Mouse (Mus musculus) limb, embryonic 12.5 days (tissue): ENCODE data around the gene Otoa. TPM values are rescaled to one million over a fixed set of nuclear protein-coding genes. Genes with fewer than 3 reads are reported as not detected.
A peak's percentile ranks its signal among the peaks of the same experiment; 100 is the strongest.

Source experiments
- ATAC-seq: fragments of 200-750 bp; cut with Nextera tagmentation; 2 replicates; pipeline ENCODE4 v1.8.0; 2017; ENCODE audit warnings: low read depth, moderate TSS enrichment; ENCODE audit not compliant: insufficient number of reproducible peaks, insufficient read depth, low FRiP score, low TSS enrichment
- H3K27ac ChIP-seq: fragments of 300-500 bp; sonication (generic); 2 replicates; pipeline ENCODE4 v1.5.1; 2016; ENCODE audit warnings: mild to moderate bottlenecking, moderate library complexity
- H3K27me3 ChIP-seq: fragments of 300-500 bp; sonication (generic); 2 replicates; pipeline ENCODE4 v1.6.1; 2016; ENCODE audit warnings: mild to moderate bottlenecking, moderate library complexity
- H3K36me3 ChIP-seq: fragments of 300-500 bp; sonication (generic); 2 replicates; pipeline ENCODE4 v1.6.1; 2016; ENCODE audit warnings: mild to moderate bottlenecking, moderate library complexity
- H3K4me1 ChIP-seq: fragments of 300-500 bp; sonication (generic); replicated peaks from 2 replicates; pipeline ENCODE4 v1.6.1; 2016
- H3K4me2 ChIP-seq: fragments of 300-500 bp; sonication (generic); 2 replicates; pipeline ENCODE4 v1.6.1; 2016; ENCODE audit warnings: mild to moderate bottlenecking, moderate library complexity
- H3K4me3 ChIP-seq: fragments of 300-500 bp; sonication (generic); replicated peaks from 2 replicates; pipeline ENCODE4 v1.5.1; 2016; ENCODE audit warnings: mild to moderate bottlenecking
- H3K9ac ChIP-seq: fragments of 300-500 bp; sonication (generic); replicated peaks from 2 replicates; pipeline ENCODE4 v1.6.1; 2016; ENCODE audit warnings: mild to moderate bottlenecking, moderate library complexity
- H3K9me3 ChIP-seq: fragments of 300-500 bp; sonication (generic); 2 replicates; pipeline ENCODE4 v1.6.1; 2016; ENCODE audit warnings: mild to moderate bottlenecking, moderate library complexity
- WGBS: fragments of 180-500 bp; shearing (Covaris S2); methylation state at CpG from one replicate; pipeline ENCODE4 v1.1.7; 2016; 5-methylcytosine and 5-hydroxymethylcytosine counted together
- polyA plus RNA-seq: library from polyadenylated mRNA; unstranded; fragments of >200 nt; fragmentation: Nextera tagmentation; extraction: Ambion mirVana; gene quantifications from 2 replicates; pipeline ENCODE4 v1.2.1, GENCODE M21; 2016

Gene Otoa
- polyA plus RNA-seq, 1 experiment from 2014 or later, result 0.36 TPM

DNA sequence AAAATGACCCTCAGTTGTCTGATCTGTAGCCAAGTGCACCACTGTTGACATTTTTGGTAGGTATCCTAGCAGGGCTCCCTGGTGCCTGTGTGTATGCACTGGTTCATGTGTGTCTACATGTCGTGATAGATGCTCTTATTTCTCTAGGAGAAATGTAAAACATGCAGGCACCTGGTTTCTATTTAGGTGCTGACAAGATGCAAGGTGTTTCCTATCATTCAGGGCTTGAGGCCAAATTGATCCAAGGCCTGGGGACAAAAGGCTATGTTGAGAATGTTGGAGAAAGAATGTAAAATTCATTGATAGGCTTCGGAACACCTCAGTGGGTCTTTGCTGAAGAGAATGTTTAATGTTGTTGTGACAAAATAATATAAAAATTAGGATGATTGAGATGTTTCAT is 366 bp downstream of the Otoa start:
- WGBS, result 40% methylated on average over 2 of the region's 2 CpGs
- H3K27me3 ChIP-seq, result no peaks in the 10 kb centered on the region
- H3K27ac ChIP-seq, result no peak overlapping the region
- no peak for ATAC-seq
- H3K4me1 ChIP-seq, result peaks cover 22% of the 10 kb centered on the region
- H3K4me2 ChIP-seq, result no peak overlapping the region
- H3K9me3 ChIP-seq, result peaks cover 6% of the 10 kb centered on the region; the same call in 1 of the 2 replicates
- H3K36me3 ChIP-seq, result peaks cover 30% of the 10 kb centered on the region
- no peak overlapping the region for H3K4me3 ChIP-seq
- no peak overlapping the region for H3K9ac ChIP-seq

DNA sequence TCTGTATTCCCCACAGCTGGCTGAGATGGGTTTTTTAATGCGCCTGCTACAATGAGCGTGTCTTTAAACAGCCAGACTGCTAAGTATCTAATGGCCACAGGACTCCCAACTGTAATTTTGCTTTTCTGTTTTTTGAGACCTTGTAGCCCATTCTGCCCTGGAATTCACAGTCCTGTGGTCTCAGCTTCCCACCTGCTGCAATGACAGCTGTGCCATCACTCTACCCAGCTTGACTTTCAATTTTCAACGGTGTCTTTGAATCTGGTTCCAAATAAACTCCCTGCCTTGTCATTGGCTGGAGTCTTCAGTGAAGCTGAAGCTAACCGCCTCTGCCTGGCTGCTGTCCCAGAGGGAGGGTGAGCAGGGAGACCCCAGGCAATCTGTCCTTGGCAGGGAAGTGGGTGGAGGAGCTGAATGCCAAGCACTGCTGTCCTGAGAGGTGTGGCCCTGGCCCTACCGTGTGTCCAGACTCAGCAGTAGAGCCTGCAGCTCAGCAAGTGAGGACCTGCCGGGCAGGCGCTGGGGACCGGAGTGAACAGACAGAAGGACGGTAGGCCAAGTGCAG is 1.6 kb downstream of the Otoa start:
- Histone ChIP-seq H3K4me3 (no peak overlapping the region), H3K27me3 (no peaks in the 10 kb centered on the region), H3K9me3 (peaks cover 6% of the 10 kb centered on the region; the same call in 1 of the 2 replicates), H3K27ac (0 out of 2 replicates have a peak overlapping the region, but pooled peaks have one; percentile 5), H3K36me3 (peaks cover 21% of the 10 kb centered on the region), H3K9ac (no peak overlapping the region), H3K4me2 (no peak overlapping the region), H3K4me1 (peaks cover 18% of the 10 kb centered on the region)
- WGBS, result 70% methylated on average over 9 of the region's 9 CpGs
- ATAC-seq, result no peak; the same call in 1 of the 2 replicates

GRCm38 (mm10) chr7:121084840-121085453 is 3.5 kb downstream of the Otoa start:
- Histone ChIP-seq H3K36me3 (peaks cover 8% of the 10 kb centered on the region; the same call in 1 of the 2 replicates), H3K4me3 (no peak overlapping the region), H3K9ac (no peak overlapping the region), H3K27ac (no peak overlapping the region), H3K9me3 (peaks cover 6% of the 10 kb centered on the region; the same call in 1 of the 2 replicates), H3K4me2 (no peak overlapping the region), H3K4me1 (peaks cover 15% of the 10 kb centered on the region), H3K27me3 (no peaks in the 10 kb centered on the region)
- 66% methylated on average over 8 of the region's 8 CpGs for WGBS
- no peak for ATAC-seq

- Histone ChIP-seq H3K36me3 (peaks cover 2% of the 10 kb centered on the region; the same call in 1 of the 2 replicates), H3K4me3 (no peak overlapping the region), H3K27me3 (no peaks in the 10 kb centered on the region), H3K9me3 (peaks cover 2% of the 10 kb centered on the region; the same call in 1 of the 2 replicates), H3K9ac (no peak overlapping the region), H3K4me1 (peaks cover 15% of the 10 kb centered on the region), H3K4me2 (no peak overlapping the region), H3K27ac (no peak overlapping the region)
- WGBS, result 30% methylated on average over 4 of the region's 4 CpGs
- ATAC-seq, result no peak
Measured at GRCm38 (mm10) chr7:121085500-121085899, 4.0 kb downstream of the Otoa start.

- Histone ChIP-seq H3K36me3 (no peaks in the 10 kb centered on the region), H3K4me2 (no peak overlapping the region), H3K9ac (no peak overlapping the region), H3K4me3 (no peak overlapping the region), H3K9me3 (no peaks in the 10 kb centered on the region), H3K27ac (no peak overlapping the region), H3K4me1 (peaks cover 12% of the 10 kb centered on the region; the same call in 1 of the 2 replicates), H3K27me3 (no peaks in the 10 kb centered on the region)
- ATAC-seq, result no peak
- 72% methylated on average over 5 of the region's 5 CpGs for WGBS
Measured at GRCm38 (mm10) chr7:121088745-121089144, 7.3 kb downstream of the Otoa start.

GRCm38 (mm10) chr7:121090748-121091147 is 9.3 kb downstream of the Otoa start:
- no peak for ATAC-seq
- H3K4me1 ChIP-seq, result 0 out of 2 replicates have a peak, but pooled peaks cover 3% of the 10 kb centered on the region
- no peak overlapping the region for H3K4me3 ChIP-seq
- H3K4me2 ChIP-seq, result no peak overlapping the region
- 86% methylated on average over 7 of the region's 7 CpGs for WGBS
- H3K27me3 ChIP-seq, result no peaks in the 10 kb centered on the region
- H3K36me3 ChIP-seq, result no peaks in the 10 kb centered on the region
- H3K27ac ChIP-seq, result no peak overlapping the region
- no peak overlapping the region for H3K9ac ChIP-seq
- H3K9me3 ChIP-seq, result no peaks in the 10 kb centered on the region

DNA sequence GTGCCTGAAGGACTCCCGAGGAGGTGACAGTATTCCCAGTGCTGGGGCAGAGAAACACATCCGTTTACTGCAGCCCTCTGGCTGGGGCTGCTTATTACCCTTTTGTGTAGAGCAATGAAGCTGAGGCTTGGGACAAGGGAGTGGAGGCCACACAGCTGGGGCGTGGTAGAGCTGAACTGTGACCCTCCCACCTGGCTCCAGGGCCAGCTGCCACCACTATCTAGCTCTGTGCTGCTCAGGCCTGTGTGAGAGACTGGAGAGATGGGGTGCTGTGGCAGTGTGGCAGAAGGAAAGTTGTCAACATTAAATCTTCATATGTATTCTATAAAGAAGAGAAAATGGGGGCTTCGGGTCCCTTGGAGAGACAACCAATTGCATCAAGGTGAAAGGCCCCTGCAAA is 11.6 kb downstream of the Otoa start:
- no peaks in the 10 kb centered on the region for H3K36me3 ChIP-seq
- no peak for ATAC-seq
- H3K4me1 ChIP-seq, result no peaks in the 10 kb centered on the region

DNA sequence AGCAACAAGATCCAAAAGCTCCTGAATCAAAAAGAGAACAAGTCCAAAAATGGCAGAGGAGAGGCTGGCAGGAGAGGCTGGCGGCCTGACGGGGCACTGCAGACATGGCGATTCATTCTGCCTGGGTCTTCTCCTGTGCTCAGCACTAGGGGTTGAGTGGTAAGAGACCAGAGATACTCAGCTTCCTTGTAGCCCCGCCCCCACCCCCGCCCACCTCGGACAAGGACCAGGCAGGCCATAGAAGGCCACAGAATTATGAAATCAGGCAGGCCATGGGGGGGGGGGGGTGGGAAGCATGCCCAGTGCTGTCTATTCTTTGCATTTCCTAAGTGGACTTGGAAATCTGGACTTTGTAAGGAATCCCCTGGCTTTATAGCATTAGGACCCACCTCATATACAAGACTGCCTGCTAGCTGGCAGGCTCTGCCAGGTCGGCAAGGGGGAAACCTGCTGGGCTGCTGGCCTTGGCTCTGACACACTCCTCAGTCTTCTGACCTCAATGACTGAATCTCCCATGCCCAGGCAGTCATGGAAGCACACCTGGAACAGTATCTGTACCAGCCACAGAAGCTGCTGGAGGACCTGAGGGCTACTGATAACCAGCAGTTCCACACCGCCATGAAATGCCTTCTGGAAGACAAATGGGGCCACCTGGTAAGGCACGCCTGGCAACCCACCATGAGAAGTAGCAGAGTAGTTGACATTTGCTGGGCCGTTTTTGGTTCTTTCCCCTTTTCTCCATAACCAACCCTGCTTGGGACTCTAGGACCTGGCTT is 17.4 kb downstream of the Otoa start:
- no peaks in the 10 kb centered on the region for H3K4me1 ChIP-seq
- 70% methylated on average over 10 of the region's 10 CpGs for WGBS

More for the DNA sequence above, 11.6 kb downstream of the Otoa start:
- H3K27me3 ChIP-seq, result no peaks in the 10 kb centered on the region
- H3K27ac ChIP-seq, result no peak overlapping the region
- no peak overlapping the region for H3K9ac ChIP-seq
- no peaks in the 10 kb centered on the region for H3K9me3 ChIP-seq
- H3K4me2 ChIP-seq, result no peak overlapping the region
- 54% methylated on average over 4 of the region's 4 CpGs for WGBS
- H3K4me3 ChIP-seq, result no peak overlapping the region

GRCm38 (mm10) chr7:121107851-121108250 is 26.4 kb downstream of the Otoa start:
- Histone ChIP-seq H3K4me1 (no peaks in the 10 kb centered on the region), H3K27me3 (no peaks in the 10 kb centered on the region), H3K9me3 (no peaks in the 10 kb centered on the region), H3K9ac (no peak overlapping the region), H3K4me2 (no peak overlapping the region), H3K4me3 (no peak overlapping the region), H3K27ac (no peak overlapping the region), H3K36me3 (no peaks in the 10 kb centered on the region)
- no peak for ATAC-seq
- 83% methylated on average over 3 of the region's 3 CpGs for WGBS

More for the DNA sequence above, 17.4 kb downstream of the Otoa start:
- no peak overlapping the region for H3K9ac ChIP-seq
- H3K27ac ChIP-seq, result no peak overlapping the region
- ATAC-seq, result no peak
- H3K4me3 ChIP-seq, result no peak overlapping the region
- no peaks in the 10 kb centered on the region for H3K36me3 ChIP-seq
- no peak overlapping the region for H3K4me2 ChIP-seq
- no peaks in the 10 kb centered on the region for H3K27me3 ChIP-seq
- no peaks in the 10 kb centered on the region for H3K9me3 ChIP-seq

- Histone ChIP-seq H3K27me3 (no peaks in the 10 kb centered on the region), H3K4me3 (no peak overlapping the region), H3K36me3 (no peaks in the 10 kb centered on the region), H3K9ac (no peak overlapping the region), H3K27ac (no peak overlapping the region), H3K4me1 (no peaks in the 10 kb centered on the region), H3K9me3 (no peaks in the 10 kb centered on the region), H3K4me2 (no peak overlapping the region)
- ATAC-seq, result no peak
- 60% methylated on average over 3 of the region's 3 CpGs for WGBS
Measured at GRCm38 (mm10) chr7:121111321-121111720, 29.9 kb downstream of the Otoa start.

DNA sequence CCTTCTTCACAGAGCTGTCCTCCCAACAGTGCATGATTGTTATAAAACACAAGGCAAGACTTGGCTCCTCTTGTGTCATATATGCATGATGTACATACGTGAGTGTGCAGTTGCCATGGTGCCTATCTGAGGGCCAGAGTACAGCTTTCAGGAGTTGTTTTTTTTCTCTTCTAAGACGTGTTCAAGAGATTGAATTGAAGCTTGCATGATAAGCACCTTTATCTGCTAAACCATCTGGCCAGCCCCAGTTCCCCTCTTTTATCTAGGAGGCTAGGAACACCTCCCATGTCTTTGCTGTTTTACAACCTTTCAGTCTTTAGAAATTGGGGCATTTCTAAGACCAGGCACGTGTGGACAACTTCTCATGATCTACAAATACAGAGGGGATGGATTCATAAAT is 30.3 kb downstream of the Otoa start:
- 65% methylated on average over 3 of the region's 3 CpGs for WGBS
- no peak for ATAC-seq
- H3K4me1 ChIP-seq, result no peaks in the 10 kb centered on the region

More for the DNA sequence above, 30.3 kb downstream of the Otoa start:
- no peaks in the 10 kb centered on the region for H3K9me3 ChIP-seq
- no peak overlapping the region for H3K4me3 ChIP-seq
- H3K36me3 ChIP-seq, result no peaks in the 10 kb centered on the region
- no peaks in the 10 kb centered on the region for H3K27me3 ChIP-seq
- no peak overlapping the region for H3K9ac ChIP-seq
- H3K4me2 ChIP-seq, result no peak overlapping the region
- no peak overlapping the region for H3K27ac ChIP-seq
